Mouse (Mus musculus): Measurements from ENCODE around the gene Mipep. TPM values are rescaled to one million over a fixed set of nuclear protein-coding genes. Genes with fewer than 3 reads are reported as not detected.

Gene Mipep
- total RNA-seq, 2 experiments from 2014 or later, result 35.0 to 36.0 TPM

GRCm38 (mm10) chr14:60799762-60800728 is 15.7 kb downstream of the Mipep start:
- peak; percentile 26 for DNase-seq (ENCODE audit: low spot score)

DNA sequence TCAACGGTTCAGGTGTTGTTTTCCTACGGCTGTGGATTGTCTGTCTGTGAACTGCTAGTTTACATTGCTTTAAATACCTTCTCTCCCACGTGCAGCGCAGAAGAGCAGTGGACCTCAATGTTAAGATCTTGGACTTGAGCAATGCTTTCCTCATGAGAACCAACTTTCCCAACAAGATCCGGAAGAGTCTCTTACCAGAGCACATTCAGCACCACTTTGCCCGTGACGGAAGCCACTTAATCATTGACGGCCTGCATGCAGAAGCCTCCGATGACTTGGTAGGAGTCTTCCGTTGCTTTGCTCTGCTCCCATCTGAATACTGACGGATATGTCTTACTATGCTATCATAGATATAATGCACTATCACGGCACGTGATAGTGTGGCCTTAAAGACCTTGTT is 17.7 kb downstream of the Mipep start:
- DNase-seq (ENCODE audit: low spot score), result no peak

- no peak for DNase-seq (ENCODE audit: low spot score)
Measured at GRCm38 (mm10) chr14:60804978-60805377, 20.6 kb downstream of the Mipep start.

DNA sequence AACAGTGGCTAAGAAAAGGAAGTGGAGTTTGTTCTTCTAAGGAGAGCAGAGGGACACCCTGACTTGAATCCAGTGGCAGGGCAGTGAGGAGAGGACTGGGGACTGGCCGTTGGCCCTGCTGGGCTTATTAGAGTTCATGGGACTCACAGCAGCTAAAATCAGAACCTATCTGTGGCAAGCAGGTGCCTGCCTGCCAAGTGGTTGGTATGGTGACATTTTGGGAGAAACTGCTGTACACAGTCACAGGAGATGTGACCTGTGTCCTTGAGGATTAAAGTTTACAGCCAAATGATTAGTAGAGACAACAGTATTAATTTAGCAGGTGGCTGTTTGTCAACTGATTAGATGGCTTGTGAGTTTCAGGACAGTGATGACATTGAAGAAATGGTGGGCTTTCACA is 21.5 kb downstream of the Mipep start:
- DNase-seq (ENCODE audit: low spot score), result peak; percentile 34

DNA sequence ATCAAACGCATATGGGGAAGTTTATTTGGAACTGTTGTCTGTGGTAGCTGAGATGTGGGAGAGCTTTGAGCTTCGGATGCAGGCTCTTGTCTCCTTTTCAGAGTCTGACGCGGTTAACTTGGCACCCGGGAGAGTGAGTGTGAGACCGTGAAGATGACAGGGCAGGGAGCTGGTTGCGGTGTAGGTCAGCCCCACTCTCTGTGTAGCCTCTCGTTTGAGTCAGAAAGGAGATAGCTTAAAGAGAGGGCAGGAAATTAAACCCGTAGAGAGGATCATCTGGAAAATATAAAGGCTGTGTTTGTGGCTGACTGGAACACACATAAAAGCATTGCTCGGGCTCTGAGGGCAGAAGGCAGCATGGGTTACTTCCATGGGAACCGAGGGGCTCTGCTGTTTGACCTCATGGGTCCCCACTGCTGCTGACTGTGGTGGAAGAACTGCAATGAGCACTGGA is 22.5 kb downstream of the Mipep start:
- DNase-seq (ENCODE audit: low spot score), result no peak

DNA sequence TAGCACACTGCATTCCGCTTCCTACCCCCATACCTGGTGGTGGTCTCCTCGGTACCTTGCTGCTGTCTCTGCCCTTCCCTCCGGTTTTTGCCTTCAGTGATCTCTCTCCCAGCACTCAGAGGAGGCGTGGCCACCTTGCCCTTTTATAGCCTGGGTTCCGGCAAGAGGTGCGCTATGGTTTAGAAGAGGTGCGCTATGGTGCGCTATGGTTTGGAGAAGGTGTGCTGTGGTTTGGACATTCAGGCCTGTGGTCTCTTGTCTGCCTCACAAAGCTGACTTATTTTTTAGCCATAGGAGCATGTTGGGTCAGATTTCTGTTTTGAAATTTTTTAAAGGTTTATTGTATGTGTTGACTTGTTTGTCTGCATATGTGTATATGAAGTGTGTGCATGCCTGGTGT is 25.5 kb downstream of the Mipep start:
- no peak for DNase-seq (ENCODE audit: low spot score)

DNA sequence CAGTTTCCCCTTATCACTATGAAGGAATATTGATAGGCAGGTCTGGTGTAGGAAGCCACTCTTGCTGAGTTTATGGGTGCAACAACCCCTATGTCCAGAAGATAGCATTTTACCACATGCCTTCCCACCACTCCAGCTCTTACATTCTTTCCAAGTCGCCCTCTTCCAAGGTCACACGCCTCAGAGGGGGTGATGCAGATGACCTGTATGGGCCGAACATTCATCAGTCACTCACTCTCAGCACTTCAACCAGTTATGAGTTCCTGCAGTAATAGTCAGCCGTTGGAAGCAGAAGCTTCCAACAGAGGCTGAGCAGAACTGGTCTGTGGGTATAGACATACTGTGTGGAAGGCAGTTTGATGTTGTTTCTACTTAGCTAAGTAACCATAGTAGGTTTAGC is 27.2 kb downstream of the Mipep start:
- DNase-seq (ENCODE audit: low spot score), result no peak

DNA sequence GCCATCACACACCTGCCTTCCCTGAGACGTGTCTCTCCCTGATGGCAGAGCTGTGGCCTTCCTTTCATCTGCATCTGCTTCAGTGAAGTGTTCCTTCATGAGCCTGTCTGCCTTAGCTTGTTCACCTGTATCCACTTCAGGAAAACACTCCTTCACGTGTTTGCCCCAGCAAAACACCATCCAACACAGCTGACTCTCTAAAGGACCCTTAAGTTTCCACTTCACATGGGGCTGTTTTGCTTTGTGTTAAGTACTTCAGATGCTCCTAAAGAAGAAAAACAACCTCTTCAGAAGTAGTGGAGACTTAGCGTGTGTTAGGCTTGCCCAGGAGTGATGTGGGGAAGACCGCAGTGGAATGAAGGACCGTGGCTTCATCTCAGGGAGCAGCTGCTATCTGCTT is 30.7 kb downstream of the Mipep start:
- no peak for DNase-seq (ENCODE audit: low spot score)

GRCm38 (mm10) chr14:60818045-60818444 is 33.7 kb downstream of the Mipep start:
- no peak for DNase-seq (ENCODE audit: low spot score)

DNA sequence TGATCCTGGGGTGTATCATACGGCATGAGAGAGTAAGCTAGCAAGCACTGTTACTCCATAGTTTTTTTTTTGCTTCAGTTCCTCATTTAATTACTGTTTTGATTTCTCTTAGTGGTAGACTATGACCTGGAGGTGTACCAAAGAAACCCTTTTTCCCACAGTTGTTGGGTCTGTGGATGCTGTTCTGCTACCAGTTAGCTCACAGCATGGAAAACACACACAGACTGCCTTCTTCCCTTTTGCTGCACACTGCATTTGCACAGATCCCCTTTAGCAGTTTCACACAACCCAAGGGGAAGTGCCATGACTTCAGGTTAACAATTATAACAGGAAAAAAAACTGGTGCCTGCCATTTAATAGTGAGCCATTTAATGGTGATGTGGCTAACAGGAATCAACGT is 45.7 kb downstream of the Mipep start:
- no peak for DNase-seq (ENCODE audit: low spot score)

DNA sequence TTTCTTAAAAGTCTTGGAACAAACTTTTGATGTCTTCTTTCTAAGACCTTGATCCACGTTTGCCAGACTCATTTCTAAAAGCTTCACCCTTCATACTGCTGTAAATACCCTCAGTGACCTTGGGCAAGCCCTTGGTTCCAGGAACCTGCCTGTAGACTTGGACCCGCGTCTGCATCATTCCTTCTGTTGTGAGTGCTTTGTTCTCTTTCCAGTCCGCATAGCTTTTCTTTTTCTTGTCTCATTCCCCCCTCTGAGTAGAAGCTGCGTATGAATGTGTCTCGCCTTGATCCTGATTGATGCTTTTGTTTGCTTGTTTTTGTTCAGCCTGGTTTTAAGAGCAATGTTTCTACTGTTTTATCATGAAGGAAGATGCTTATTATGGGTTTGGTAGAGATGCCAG is 52.3 kb downstream of the Mipep start:
- DNase-seq (ENCODE audit: low spot score), result no peak

- no peak for DNase-seq (ENCODE audit: low spot score)
Measured at GRCm38 (mm10) chr14:60839654-60840053, 55.3 kb downstream of the Mipep start.

- no peak for DNase-seq (ENCODE audit: low spot score)
Measured at GRCm38 (mm10) chr14:60841977-60842659, 57.7 kb downstream of the Mipep start.

DNA sequence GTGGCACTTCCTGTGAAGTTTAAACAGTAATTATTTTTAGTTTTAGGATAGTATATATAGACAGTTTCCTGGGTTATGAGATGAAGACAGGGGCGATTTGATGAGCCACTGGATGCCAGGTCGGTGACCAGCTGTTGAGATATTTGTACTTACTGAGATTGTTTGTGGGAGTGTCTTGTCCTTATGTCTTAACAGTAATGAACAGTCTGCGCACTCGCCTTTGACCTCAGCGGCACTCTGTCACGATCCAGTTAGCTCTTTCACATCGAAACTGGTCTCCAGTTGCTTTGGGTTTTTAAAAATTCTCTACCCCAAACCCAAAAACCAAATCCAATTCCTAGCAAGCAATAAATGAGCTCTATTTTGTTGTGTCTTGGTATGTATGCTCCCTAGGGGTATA is 59.2 kb downstream of the Mipep start:
- DNase-seq (ENCODE audit: low spot score), result no peak

DNA sequence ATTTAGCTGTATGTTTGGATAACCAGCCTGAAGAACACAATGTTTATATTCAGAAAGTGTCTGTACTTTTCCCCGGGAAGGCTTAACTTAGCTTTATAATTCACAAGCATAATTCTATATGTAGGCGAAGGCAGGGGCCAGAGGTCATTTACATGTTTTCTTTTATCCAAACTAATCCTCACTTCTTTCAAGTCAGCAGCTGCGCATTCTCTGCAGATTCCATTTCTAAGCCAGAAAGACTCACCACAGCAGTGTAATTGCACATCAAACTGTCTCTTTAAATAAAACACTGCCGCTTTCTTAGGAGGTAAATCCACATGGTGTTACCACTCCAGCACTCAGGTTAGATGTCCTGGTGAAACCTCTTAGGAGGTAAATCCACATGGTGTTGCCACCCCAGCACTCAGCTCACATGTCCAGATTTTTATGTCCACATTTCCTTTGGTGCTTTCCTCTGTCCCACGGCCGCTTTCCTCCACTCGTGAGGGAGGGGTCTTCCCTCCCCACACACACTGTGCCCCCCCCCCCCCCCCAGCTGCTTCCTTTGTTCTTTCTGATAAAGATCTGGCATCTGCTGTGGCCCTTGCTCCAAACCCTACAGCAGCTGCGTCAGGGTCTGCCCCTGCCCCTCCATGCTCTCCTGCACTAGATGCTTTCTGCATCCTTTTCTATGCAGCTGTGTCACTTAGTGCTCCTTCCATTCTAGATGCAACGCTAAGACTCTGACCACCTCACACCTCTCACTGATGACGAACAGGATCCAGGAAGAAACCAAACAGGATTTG is 61.1 kb downstream of the Mipep start:
- DNase-seq (ENCODE audit: low spot score), result no peak

GRCm38 (mm10) chr14:60846174-60846573 is 61.8 kb downstream of the Mipep start:
- DNase-seq (ENCODE audit: low spot score), result no peak

DNA sequence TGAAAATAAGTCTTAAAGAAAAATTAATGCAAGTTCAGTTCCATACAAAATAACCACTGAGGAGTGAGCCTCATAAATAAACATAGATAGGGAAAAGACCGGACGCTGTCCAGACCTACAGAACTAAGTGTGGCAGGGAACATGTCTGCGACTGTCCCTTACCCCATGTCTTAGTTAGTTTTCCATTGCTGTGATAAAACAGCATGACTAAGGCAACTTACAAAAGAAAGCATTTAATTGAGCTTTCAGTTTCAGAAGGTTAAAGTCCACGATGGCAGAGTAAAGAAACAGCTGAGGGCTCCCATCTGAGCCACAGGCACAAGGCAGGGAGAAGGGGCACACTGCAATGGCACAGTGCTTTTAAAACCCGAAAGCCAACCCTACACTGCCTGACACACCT is 63.8 kb downstream of the Mipep start:
- DNase-seq (ENCODE audit: low spot score), result no peak

GRCm38 (mm10) chr14:60850101-60850500 is 65.7 kb downstream of the Mipep start:
- DNase-seq (ENCODE audit: low spot score), result no peak

DNA sequence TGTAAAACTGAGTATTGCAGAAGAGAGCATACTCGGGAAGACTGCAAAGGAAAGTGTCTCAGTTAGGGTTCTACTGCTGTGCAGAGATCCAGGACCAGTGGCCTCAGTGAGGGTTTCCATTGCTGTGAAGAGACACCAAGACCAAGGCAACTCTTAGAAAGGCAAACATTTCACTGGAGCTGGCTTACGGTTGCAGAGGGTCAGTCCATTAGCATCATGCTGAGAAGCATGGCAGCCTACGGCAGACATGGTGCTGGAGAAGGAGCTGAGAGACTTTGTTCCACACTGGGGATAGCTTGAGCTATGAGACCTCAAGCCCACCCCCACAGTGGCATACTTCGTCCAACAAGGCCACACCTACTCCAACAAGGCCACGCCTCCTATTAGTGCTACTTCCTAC is 67.3 kb downstream of the Mipep start:
- no peak for DNase-seq (ENCODE audit: low spot score)

DNA sequence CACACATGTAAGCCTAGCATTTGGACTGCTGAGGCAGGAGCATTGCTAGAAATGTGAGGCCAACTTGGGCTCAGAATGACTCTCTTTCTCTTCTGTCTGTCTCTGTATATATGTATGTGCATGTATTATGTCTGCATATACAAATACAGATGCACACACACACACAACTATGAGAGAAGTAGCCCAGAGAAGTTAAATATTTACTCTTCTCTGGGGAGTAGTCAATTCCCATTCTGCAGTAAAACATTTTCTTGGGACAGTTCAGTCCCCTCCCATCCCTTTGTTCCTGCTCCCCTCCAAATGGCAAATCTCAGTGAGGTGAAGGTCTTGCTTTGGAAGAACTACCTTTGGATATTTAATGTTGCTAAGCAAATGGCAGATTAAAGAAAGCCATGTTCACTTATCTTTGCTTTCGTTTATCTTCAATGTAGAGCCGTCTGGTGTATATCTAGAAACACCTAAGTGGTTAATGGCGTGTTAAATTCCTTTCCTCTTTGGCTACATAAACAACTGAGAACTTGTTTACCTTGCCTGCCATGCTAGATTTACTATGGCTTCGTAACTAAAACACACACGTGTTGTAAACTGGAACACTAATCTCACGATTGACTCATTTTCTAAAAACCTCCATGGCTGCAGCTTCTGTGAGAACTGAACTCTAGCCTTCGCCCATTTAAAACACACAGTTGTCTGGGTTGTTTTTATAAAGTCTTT is 72.0 kb downstream of the Mipep start:
- DNase-seq (ENCODE audit: low spot score), result no peak

DNA sequence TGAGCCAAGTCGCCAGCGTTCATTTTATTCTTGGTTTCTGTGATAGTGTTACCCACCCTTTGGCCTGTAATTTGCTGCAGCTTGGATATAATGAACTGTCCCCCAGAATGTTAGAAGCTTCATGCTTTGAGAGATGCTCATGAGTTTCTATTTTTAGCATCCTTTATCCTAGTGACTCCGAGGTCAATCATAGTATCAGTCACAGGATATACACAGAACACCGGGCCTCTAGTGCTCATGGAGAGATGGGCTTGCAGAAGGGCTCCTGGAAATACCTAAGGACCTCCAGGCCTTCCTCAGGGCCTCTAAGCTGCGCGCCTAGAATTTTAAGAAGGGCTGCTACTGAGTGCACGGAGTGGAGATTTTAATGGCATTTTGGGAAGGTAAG is 72.5 kb downstream of the Mipep start:
- DNase-seq (ENCODE audit: low spot score), result no peak
